Mouse (Mus musculus) forebrain, embryonic 15.5 days (tissue): Measurements from ENCODE around the gene Rasgef1a. TPM values are rescaled to one million over a fixed set of nuclear protein-coding genes. Genes with fewer than 3 reads are reported as not detected.

Source experiments
- ATAC-seq: fragments of 200-750 bp; cut with Nextera tagmentation; replicated peaks from 2 replicates; pipeline ENCODE4 v1.8.0; 2017; ENCODE audit warnings: mild to moderate bottlenecking, moderate TSS enrichment, moderate library complexity
- H3K27ac ChIP-seq: fragments of 300-500 bp; sonication (generic); replicated peaks from 2 replicates; pipeline ENCODE4 v1.5.1; 2015; ENCODE audit warnings: mild to moderate bottlenecking, inconsistent platforms
- H3K27me3 ChIP-seq: fragments of 300-500 bp; sonication (generic); 2 replicates; pipeline ENCODE4 v1.6.1; 2015; ENCODE audit warnings: inconsistent platforms
- H3K36me3 ChIP-seq: fragments of 300-500 bp; sonication (generic); 2 replicates; pipeline ENCODE4 v1.6.1; 2015; ENCODE audit warnings: mild to moderate bottlenecking, inconsistent platforms
- H3K4me1 ChIP-seq: fragments of 300-500 bp; sonication (generic); 2 replicates; pipeline ENCODE4 v1.6.1; 2015; ENCODE audit warnings: inconsistent platforms
- H3K4me2 ChIP-seq: fragments of 300-500 bp; sonication (generic); replicated peaks from 2 replicates; pipeline ENCODE4 v1.6.1; 2015; ENCODE audit warnings: mild to moderate bottlenecking, inconsistent platforms
- H3K4me3 ChIP-seq: fragments of 300-500 bp; sonication (generic); 2 replicates; pipeline ENCODE4 v1.5.1; 2015; ENCODE audit warnings: mild to moderate bottlenecking, inconsistent platforms
- H3K9ac ChIP-seq: fragments of 300-500 bp; sonication (generic); replicated peaks from 2 replicates; pipeline ENCODE4 v1.6.1; 2015; ENCODE audit warnings: mild to moderate bottlenecking, inconsistent platforms
- H3K9me3 ChIP-seq: fragments of 300-500 bp; sonication (generic); 2 replicates; pipeline ENCODE4 v1.6.1; 2016; ENCODE audit warnings: inconsistent platforms
- WGBS: fragments of 180-500 bp; shearing (Covaris S2); methylation state at CpG from one replicate; pipeline ENCODE4 v1.1.7; 2015; ENCODE audit warnings: mixed read lengths; 5-methylcytosine and 5-hydroxymethylcytosine counted together
- polyA plus RNA-seq: library from polyadenylated mRNA; unstranded; fragments of >200 nt; fragmentation: Nextera tagmentation; extraction: Ambion mirVana; gene quantifications from 2 replicates; pipeline ENCODE4 v1.2.1, GENCODE M21; 2015

Gene Rasgef1a
- polyA plus RNA-seq, 1 experiment from 2014 or later = 3.7 TPM

GRCm38 (mm10) chr6:118064968-118065530 lies 53.8 kb downstream of the Rasgef1a start:
- H3K4me1 ChIP-seq = peaks cover 20% of the 10 kb centered on the region
- H3K4me3 ChIP-seq = no peak overlapping the region
- no peaks in the 10 kb centered on the region for H3K27me3 ChIP-seq
- H3K9me3 ChIP-seq = no peaks in the 10 kb centered on the region
- no peak overlapping the region for H3K9ac ChIP-seq
- peak overlapping the region; percentile 92 for H3K4me2 ChIP-seq
- no peaks in the 10 kb centered on the region for H3K36me3 ChIP-seq
- peak; percentile 47 for ATAC-seq
- H3K27ac ChIP-seq = no peak overlapping the region
- 11% methylated on average over 7 of the region's 7 CpGs for WGBS

DNA sequence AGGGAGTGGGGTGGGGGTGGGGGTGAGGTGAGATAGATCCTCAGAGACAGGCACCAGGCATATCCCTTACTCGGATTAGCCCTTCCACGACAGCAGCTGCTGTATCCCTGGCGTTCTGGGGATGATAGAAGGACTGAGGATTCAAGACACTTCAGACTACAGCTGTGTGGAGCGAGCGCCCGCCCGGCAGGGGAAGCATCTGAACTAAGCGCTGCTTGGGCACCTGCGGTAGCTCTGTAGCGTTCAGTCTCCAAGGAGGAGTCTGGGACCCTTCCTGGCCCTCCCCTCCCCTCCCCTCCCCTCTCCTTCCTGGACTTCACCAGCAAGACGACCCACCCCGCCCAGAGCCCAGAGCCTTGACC lies 54.6 kb downstream of the Rasgef1a start:
- Histone ChIP-seq H3K9me3 (no peaks in the 10 kb centered on the region), H3K4me2 (peak overlapping the region; percentile 92), H3K27me3 (no peaks in the 10 kb centered on the region), H3K36me3 (no peaks in the 10 kb centered on the region), H3K4me3 (peak overlapping the region; percentile 46), H3K27ac (no peak overlapping the region), H3K9ac (peak overlapping the region; percentile 51), H3K4me1 (peaks cover 28% of the 10 kb centered on the region)
- ATAC-seq = peak; percentile 67
- 2% methylated on average over 12 of the region's 12 CpGs for whole genome bisulfite sequencing

DNA sequence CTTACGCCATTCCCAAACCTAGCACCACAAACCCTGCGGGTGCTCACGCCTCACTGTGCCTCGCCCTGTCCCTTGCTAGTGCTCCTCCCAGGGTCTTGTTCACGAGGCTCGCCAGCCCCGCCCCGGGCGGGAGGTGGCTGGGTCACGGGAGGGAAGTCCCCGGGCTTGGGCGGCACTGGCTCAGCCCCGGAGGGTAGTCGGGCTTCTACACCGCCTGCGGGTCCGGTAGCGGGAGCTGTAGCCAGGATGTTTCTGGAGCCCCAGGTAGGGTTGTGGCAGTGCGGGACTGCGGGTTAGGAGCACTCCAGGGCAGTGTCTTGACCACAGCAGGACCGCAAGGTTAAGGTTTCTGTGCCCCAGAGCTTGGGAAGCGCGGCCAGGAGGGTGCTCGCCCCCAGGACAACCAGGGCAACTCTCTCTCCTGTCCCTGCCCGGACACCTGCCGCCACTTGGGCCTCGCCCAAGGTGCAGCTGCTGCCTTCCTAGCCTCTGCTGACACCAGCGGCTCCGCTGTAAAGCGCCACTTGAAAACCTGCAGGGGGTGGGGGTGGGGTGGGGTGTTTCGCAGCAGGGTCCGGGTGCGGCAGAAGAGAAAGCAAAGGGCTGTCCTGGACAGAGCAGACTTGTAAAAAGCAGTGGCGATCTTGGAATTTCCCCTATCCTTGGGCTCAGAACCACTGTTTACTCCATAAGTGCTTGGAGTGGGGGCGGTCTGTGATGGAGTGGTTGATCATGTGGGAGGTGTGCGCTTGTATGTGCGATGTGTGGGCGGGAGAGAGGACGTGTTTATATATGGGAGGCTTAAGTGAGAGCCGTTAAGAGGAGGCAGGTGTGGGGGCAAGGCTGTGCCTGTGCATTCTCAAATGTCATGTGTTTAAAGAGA lies 55.2 kb downstream of the Rasgef1a start:
- H3K4me3 ChIP-seq = peak overlapping the region; percentile 46
- peak overlapping the region; percentile 51 for H3K9ac ChIP-seq
- 1% methylated on average over 40 of the region's 40 CpGs for WGBS
- H3K27me3 ChIP-seq = no peaks in the 10 kb centered on the region
- H3K36me3 ChIP-seq = no peaks in the 10 kb centered on the region
- peaks cover 31% of the 10 kb centered on the region for H3K4me1 ChIP-seq
- no peaks in the 10 kb centered on the region for H3K9me3 ChIP-seq
- peak; percentile 59 for ATAC-seq
- no peak overlapping the region for H3K27ac ChIP-seq
- H3K4me2 ChIP-seq = peak overlapping the region; percentile 92

GRCm38 (mm10) chr6:118067720-118068119 lies 56.5 kb downstream of the Rasgef1a start:
- Histone ChIP-seq H3K9me3 (no peaks in the 10 kb centered on the region), H3K4me1 (peaks cover 31% of the 10 kb centered on the region), H3K27me3 (no peaks in the 10 kb centered on the region), H3K4me2 (no peak overlapping the region), H3K4me3 (no peak overlapping the region), H3K36me3 (no peaks in the 10 kb centered on the region), H3K27ac (no peak overlapping the region), H3K9ac (no peak overlapping the region)
- ATAC-seq = no peak
- 72% methylated on average over 7 of the region's 7 CpGs for WGBS

DNA sequence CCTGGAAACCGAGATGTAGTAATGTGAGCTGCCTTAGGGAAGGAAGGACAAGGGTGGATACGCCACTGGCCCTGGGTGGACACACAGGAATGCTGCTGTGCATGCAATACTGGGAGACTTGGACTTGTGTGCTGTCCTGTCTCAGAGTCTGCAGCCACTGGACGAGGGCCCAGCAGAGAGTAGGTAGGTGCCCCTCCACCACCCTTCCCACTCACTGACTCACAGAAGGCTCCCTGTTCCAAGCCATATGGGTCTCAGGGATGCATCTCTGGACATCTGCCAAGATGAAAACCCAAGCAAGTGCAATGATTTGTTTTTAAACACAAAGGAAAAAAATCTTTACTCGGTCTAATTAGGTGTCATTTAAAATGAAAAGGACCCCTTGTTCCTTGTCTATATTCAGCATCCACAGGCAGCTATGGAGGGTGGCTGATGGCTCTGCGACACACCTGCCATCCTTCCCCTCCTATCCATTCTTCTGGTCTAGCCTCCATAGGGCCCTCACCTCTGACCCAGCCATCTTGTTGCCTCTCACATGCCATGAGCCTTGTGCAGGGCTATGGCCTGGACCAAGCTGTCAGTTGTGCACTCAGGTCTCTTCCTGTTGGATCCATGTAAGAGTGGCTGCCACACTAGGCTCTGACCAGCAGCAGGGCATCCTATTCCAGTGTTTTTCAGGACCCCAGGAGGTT lies 59.2 kb downstream of the Rasgef1a start:
- Histone ChIP-seq H3K4me2 (no peak overlapping the region), H3K4me1 (peaks cover 35% of the 10 kb centered on the region), H3K27ac (0 out of 2 replicates have a peak overlapping the region, but pooled peaks have one; percentile 19), H3K36me3 (no peaks in the 10 kb centered on the region), H3K9ac (no peak overlapping the region), H3K27me3 (no peaks in the 10 kb centered on the region), H3K9me3 (no peaks in the 10 kb centered on the region), H3K4me3 (no peak overlapping the region)
- 63% methylated on average over 5 of the region's 5 CpGs for WGBS
- ATAC-seq = 0 out of 2 replicates have a peak, but pooled peaks have one; percentile 12

DNA sequence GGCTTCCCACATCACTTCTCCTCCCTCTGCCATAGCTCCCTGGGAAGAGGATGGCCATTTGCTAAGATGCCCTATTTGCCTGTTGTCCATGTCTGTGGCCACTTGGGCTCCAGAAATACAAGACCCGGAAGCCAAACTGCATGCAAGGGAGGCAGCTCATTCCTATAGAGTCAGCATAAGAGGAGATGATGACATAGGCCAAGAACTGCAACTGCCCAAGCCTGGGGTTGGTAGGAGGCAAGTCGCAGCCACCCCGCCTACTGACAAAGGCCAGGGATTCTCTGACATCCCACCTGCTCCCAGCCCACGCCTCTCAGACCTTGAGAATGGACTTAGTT lies 59.7 kb downstream of the Rasgef1a start:
- Histone ChIP-seq H3K36me3 (no peaks in the 10 kb centered on the region), H3K27ac (0 out of 2 replicates have a peak overlapping the region, but pooled peaks have one; percentile 4), H3K9me3 (no peaks in the 10 kb centered on the region), H3K4me3 (no peak overlapping the region), H3K27me3 (no peaks in the 10 kb centered on the region), H3K9ac (no peak overlapping the region), H3K4me2 (no peak overlapping the region), H3K4me1 (peaks cover 30% of the 10 kb centered on the region)
- 87% methylated on average over 4 of the region's 4 CpGs for WGBS
- no peak for ATAC-seq

DNA sequence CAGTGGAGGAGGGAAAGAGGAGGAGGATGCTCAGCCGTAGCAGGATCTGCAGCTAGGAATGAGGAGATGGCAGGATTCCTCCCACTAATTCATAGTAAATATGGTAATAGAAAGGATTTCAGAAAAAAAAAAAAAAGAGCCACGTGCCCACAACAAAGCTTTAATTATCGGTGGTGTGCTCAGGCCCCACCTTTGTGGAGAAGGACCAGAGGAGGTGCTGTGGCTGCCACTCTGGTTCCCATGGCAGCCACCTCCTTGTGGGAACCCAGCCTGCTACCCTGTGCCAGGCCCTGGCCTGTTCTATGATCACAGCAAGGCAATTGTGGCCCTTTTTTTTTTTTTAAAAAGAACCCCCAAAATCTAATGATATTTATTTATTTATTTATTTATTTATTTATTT lies 60.2 kb downstream of the Rasgef1a start:
- no peaks in the 10 kb centered on the region for H3K27me3 ChIP-seq
- peaks cover 30% of the 10 kb centered on the region for H3K4me1 ChIP-seq
- H3K36me3 ChIP-seq = no peaks in the 10 kb centered on the region
- ATAC-seq = no peak
- WGBS = 50% methylated on average over 3 of the region's 3 CpGs
- no peak overlapping the region for H3K9ac ChIP-seq
- H3K4me3 ChIP-seq = no peak overlapping the region
- H3K9me3 ChIP-seq = no peaks in the 10 kb centered on the region
- H3K27ac ChIP-seq = no peak overlapping the region
- no peak overlapping the region for H3K4me2 ChIP-seq

DNA sequence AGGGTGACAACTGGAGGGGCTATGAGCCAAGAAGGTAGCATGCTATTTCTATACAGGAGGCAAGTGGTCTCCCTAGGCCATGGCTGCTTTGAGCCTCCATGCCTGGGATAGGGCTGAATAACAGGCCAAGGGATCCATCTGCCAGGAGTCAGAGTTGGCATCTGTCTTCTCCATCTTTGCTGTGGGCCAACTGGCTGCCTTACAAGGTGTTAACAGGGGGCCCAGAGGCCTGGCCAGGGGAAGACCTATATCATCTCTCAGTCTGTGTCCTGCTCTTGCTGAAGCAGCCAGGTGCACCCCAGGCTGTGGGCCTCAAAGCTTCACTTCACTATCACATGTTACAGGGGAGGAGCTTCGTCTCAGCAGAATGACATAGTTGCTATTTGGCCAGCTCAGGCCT lies 60.9 kb downstream of the Rasgef1a start:
- no peak overlapping the region for H3K4me3 ChIP-seq
- no peaks in the 10 kb centered on the region for H3K9me3 ChIP-seq
- H3K4me1 ChIP-seq = peaks cover 31% of the 10 kb centered on the region
- no peak overlapping the region for H3K9ac ChIP-seq
- H3K27me3 ChIP-seq = no peaks in the 10 kb centered on the region
- H3K36me3 ChIP-seq = no peaks in the 10 kb centered on the region
- H3K4me2 ChIP-seq = no peak overlapping the region
- 0 out of 2 replicates have a peak, but pooled peaks have one; percentile 12 for ATAC-seq
- 91% methylated on average over 1 of the region's 1 CpGs for WGBS
- H3K27ac ChIP-seq = no peak overlapping the region

- H3K9ac ChIP-seq = no peak overlapping the region
- 37% methylated on average over 3 of the region's 3 CpGs for WGBS
- ATAC-seq = peak; percentile 20; the same call in 1 of the 2 replicates
- H3K27ac ChIP-seq = peak overlapping the region; percentile 68
- H3K4me3 ChIP-seq = no peak overlapping the region
- no peaks in the 10 kb centered on the region for H3K9me3 ChIP-seq
- no peaks in the 10 kb centered on the region for H3K27me3 ChIP-seq
- H3K4me1 ChIP-seq = peaks cover 31% of the 10 kb centered on the region
- H3K36me3 ChIP-seq = no peaks in the 10 kb centered on the region
- no peak overlapping the region for H3K4me2 ChIP-seq
These were observed 62.9 kb downstream of the Rasgef1a start for GRCm38 (mm10) chr6:118074151-118074550.

DNA sequence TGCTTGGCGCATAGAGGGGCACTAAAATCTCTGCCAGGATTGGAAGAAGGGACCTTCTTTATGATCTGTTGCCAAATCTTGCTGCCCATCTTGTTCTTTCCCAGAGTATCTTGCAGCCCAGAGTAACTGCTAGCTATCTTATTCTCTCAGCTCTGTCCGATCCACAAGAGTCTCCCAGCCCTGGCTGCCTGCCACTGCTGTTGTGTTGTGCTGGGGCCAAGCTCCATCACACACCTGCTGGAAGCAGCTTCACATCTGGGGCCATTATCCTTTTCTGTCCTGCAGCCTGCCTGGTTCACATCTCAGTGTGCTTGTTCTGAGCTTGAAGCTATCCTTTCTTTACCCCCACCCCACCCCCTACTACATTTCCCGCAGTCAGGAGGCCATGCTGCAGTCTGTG lies 65.0 kb downstream of the Rasgef1a start:
- Histone ChIP-seq H3K9ac (no peak overlapping the region), H3K4me3 (no peak overlapping the region), H3K4me2 (no peak overlapping the region), H3K27ac (no peak overlapping the region; the same call in 1 of the 2 replicates), H3K27me3 (no peaks in the 10 kb centered on the region), H3K36me3 (no peaks in the 10 kb centered on the region), H3K4me1 (peaks cover 20% of the 10 kb centered on the region), H3K9me3 (no peaks in the 10 kb centered on the region)
- WGBS = 63% methylated on average over 3 of the region's 3 CpGs
- no peak for ATAC-seq

GRCm38 (mm10) chr6:118076748-118077147 lies 65.5 kb downstream of the Rasgef1a start:
- Histone ChIP-seq H3K27ac (no peak overlapping the region; the same call in 1 of the 2 replicates), H3K27me3 (no peaks in the 10 kb centered on the region), H3K9me3 (no peaks in the 10 kb centered on the region), H3K4me2 (no peak overlapping the region), H3K9ac (no peak overlapping the region), H3K4me1 (peaks cover 20% of the 10 kb centered on the region), H3K36me3 (no peaks in the 10 kb centered on the region), H3K4me3 (no peak overlapping the region)
- no peak for ATAC-seq
- WGBS = 79% methylated on average over 8 of the region's 8 CpGs

- WGBS = 93% methylated on average over 7 of the region's 7 CpGs
These were observed 66.2 kb downstream of the Rasgef1a start for GRCm38 (mm10) chr6:118077421-118077820.

More at GRCm38 (mm10) chr6:118077421-118077820, 66.2 kb downstream of the Rasgef1a start:
- ATAC-seq = no peak
- peaks cover 20% of the 10 kb centered on the region for H3K4me1 ChIP-seq
- no peak overlapping the region for H3K4me2 ChIP-seq
- no peaks in the 10 kb centered on the region for H3K27me3 ChIP-seq
- H3K9me3 ChIP-seq = no peaks in the 10 kb centered on the region
- no peak overlapping the region for H3K27ac ChIP-seq
- no peaks in the 10 kb centered on the region for H3K36me3 ChIP-seq
- no peak overlapping the region for H3K9ac ChIP-seq
- H3K4me3 ChIP-seq = no peak overlapping the region
